Mouse (Mus musculus) brain, adult 2 months (tissue): ENCODE data around the gene Tmem151a.
A peak's percentile ranks its signal among the peaks of the same experiment; 100 is the strongest.

Source experiments
- DNase-seq: peaks from one replicate; pipeline ENCODE4 v3.0.0; 2011; ENCODE audit warnings: low read depth, low spot score

The Tmem151a gene

GRCm38 (mm10) chr19:5048138-5049056 lies 36.9 kb downstream of the Tmem151a start:
- DNase-seq = peak; percentile 82

GRCm38 (mm10) chr19:5045531-5045930 lies 39.8 kb downstream of the Tmem151a start:
- peak; percentile 73 for DNase-seq

GRCm38 (mm10) chr19:5041588-5041987 lies 43.7 kb downstream of the Tmem151a start:
- DNase-seq = no peak

- peak; percentile 98 for DNase-seq
Observed at GRCm38 (mm10) chr19:5040862-5041523, 44.3 kb downstream of the Tmem151a start, which contains the start of gene Brms1. Gene Brms1, plus strand, starts transcription at chr19:5041354.

GRCm38 (mm10) chr19:5039301-5040114 lies 45.8 kb downstream of the Tmem151a start:
- no peak for DNase-seq

- DNase-seq = peak; percentile 97
Observed at GRCm38 (mm10) chr19:5038709-5039156, 46.6 kb downstream of the Tmem151a start, which contains the start of the genes B4gat1 and AC124502.3. Gene B4gat1, plus strand, starts transcription at chr19:5038826. Gene AC124502.3, plus strand, starts transcription at chr19:5038891.

- DNase-seq = peak; percentile 94
Observed at GRCm38 (mm10) chr19:5037678-5038571, 47.4 kb downstream of the Tmem151a start.

- no peak for DNase-seq
Observed at GRCm38 (mm10) chr19:5036577-5036976, 48.8 kb downstream of the Tmem151a start.

- DNase-seq = no peak
Observed at GRCm38 (mm10) chr19:5032686-5033085, 52.6 kb downstream of the Tmem151a start.

GRCm38 (mm10) chr19:5026111-5026510 lies 59.2 kb downstream of the Tmem151a start:
- no peak for DNase-seq

- DNase-seq = peak; percentile 96
Observed at GRCm38 (mm10) chr19:5023621-5024479, 61.5 kb downstream of the Tmem151a start, which contains the start of gene Slc29a2. Gene Slc29a2, plus strand, starts transcription at chr19:5023860.

GRCm38 (mm10) chr19:5021416-5021815 lies 63.9 kb downstream of the Tmem151a start:
- no peak for DNase-seq
